Mouse (Mus musculus): ENCODE measurements around the gene Elfn2.

Gene Elfn2

DNA sequence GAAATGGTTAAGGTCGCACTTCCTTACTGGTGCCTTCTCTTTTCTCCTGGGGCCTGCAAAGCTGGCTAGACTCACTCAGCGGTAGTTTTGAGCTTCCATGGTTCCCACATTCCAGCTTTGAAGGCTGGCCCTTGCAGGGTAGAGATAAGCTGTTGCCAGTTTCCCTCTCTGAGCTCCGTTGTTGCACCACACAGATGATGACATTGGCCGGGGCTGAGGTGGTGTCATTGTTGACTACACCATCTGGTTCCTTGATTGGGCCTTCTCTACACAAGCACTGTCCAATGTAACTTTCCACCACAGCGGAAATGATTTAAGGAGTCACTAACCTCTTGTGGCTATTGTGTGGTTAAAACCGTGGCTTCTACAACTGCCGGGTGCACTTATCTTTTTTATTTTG lies 2.0 kb upstream of the Elfn2 start:
- peak; percentile 71 to 76 for DNase-seq (ENCODE audit: low spot score in 2 of 2)

DNA sequence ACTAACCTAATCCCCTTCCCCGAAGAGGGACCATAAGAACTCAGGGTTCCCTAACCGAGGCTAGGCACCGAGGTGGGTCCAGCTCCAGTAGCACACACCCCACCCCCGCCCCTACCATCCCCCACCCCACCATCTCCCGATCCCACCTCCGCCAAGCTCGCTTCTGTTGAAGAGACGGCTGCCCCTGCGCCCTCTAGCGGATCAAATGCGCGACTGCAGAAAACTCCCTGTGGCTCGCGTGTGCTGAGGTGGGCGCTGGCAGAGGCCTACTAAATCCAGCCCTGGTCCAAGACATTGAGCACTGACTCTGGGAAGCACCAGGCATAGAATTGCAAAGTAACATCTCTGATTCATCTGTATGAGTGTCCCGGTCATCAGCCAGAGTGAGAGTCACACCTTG lies 1.5 kb upstream of the Elfn2 start:
- peak; percentile 19 to 49 for DNase-seq (ENCODE audit: low spot score in 2 of 2)

DNA sequence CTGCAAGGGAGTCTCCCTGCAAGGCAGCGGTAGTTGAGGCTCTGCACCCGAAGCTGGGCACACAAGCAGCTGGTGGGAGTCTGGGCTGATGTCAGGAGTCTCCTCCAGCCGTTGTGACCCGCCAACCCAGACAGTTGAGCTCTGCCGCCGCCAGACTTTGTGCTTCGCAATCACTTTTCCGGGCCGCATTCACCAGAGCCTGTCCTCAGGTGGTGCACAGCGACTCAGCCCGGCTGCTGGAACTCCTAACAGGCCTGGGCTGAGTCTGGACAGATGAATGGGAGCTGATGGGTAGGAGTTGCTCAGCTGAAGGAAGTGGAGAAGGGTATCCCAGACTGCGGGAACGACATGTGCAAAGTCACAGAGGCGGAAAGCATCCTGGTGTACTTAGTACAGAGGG lies 845 bp upstream of the Elfn2 start:
- DNase-seq (ENCODE audit: low spot score in 2 of 2) = no peak

GRCm38 (mm10) chr15:78716936-78717335 lies 1.6 kb downstream of the Elfn2 start:
- no peak for DNase-seq (ENCODE audit: low spot score in 2 of 2)

DNA sequence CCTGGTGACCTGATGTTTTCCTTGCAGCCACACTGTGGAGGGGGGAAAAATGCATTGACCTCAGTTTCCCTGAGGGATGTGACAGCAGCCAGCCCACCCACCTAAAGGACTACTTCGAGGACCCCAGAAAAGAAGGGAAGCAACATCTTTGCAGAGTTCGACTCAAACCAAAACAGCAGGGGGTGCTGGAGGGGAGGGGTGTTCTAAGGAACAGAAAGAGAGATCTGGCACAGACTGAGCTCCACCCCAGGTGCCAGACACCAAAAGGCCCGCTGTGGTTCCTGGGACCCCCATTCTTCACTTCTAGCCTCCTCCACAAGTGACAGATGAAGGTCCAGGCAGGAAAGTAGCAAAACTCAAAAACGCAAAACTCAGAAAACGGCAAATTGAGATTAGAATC lies 2.7 kb downstream of the Elfn2 start:
- DNase-seq (ENCODE audit: low spot score in 2 of 2) = no peak

GRCm38 (mm10) chr15:78713751-78714150 lies 4.8 kb downstream of the Elfn2 start:
- no peak for DNase-seq (ENCODE audit: low spot score in 2 of 2)

GRCm38 (mm10) chr15:78712335-78713258 lies 6.0 kb downstream of the Elfn2 start:
- DNase-seq (ENCODE audit: low spot score in 2 of 2) = no peak

- no peak for DNase-seq (ENCODE audit: low spot score in 2 of 2)
Measured at GRCm38 (mm10) chr15:78711935-78712334, 6.6 kb downstream of the Elfn2 start.

- DNase-seq (ENCODE audit: low spot score in 2 of 2) = no peak
Measured at GRCm38 (mm10) chr15:78710634-78711033, 7.9 kb downstream of the Elfn2 start.

GRCm38 (mm10) chr15:78709767-78710166 lies 8.8 kb downstream of the Elfn2 start:
- DNase-seq (ENCODE audit: low spot score in 2 of 2) = no peak

DNA sequence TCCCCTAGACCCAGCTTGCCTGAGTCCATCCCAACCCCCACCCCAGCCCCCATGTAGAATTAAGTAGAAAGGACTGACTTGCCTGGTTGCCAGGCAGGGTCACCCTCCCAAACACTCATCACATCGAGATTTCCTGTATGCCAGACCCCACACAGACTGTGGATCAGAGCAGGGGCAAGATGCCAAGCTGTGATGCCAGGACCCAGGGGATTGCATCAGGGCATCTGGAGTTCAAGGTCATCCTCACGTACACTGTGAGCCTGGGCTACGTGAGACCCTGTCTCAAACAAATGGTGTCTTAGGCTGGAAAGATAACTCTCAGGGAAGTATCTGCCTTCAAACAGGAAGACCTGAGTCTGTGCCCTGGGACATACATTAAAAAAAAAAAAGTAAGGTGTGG lies 11.9 kb downstream of the Elfn2 start:
- no peak for DNase-seq (ENCODE audit: low spot score in 2 of 2)

GRCm38 (mm10) chr15:78704824-78705223 lies 13.7 kb downstream of the Elfn2 start:
- DNase-seq (ENCODE audit: low spot score in 2 of 2) = no peak

DNA sequence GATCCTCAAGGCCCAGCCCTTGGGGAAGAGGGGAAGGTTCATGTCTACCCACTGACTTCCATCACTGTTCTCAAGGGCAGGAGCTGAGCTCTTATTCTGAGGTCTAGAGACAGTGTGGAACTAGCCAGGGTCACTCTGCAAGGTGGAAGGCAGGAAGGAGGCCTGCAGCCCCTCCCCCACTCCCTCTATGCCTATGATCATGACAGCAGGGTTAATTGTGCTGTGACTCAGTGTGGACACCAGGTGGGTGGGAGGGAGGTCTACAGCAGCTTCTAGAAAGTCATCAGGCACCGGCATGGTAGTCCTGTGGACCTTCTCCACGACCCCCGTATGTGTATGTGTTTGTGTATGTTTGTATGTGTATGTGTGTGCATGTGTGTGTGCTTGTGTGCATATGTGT lies 14.6 kb downstream of the Elfn2 start:
- no peak for DNase-seq (ENCODE audit: low spot score in 2 of 2)

GRCm38 (mm10) chr15:78700420-78700819 lies 18.2 kb downstream of the Elfn2 start:
- no peak for DNase-seq (ENCODE audit: low spot score in 2 of 2)

GRCm38 (mm10) chr15:78699513-78699912 lies 19.1 kb downstream of the Elfn2 start:
- no peak for DNase-seq (ENCODE audit: low spot score in 2 of 2)

DNA sequence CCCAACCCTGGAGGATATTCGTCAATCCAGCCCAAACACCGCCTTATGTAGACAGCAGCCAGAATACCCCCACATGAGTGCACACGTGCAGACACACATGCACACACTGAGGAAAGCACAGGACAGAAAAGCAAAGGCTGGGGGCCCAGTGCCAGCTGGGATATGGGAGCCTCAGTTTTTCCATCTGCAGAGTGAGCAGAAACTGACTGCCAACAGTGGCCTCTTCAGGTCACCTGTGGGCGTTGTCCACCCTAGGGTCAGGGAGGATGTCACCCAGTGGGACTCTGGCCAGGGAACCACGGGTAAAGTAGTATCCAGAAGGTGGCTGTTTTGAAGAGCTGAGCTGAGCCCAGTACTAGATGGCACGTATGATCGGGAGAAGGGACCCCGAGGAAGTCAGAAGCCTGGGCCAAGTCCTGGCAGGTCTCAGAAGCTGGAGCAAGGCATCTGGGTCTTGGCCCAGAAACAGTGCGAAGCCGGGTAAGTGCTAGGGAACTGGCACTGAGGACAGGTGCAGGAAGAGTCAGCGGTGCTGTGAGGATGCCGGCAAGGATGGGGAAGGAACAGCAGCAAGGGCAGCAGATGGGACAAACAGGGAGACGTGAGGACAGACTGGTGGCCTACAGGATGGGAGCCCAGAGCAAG lies 20.0 kb downstream of the Elfn2 start:
- no peak for DNase-seq (ENCODE audit: low spot score in 2 of 2)

DNA sequence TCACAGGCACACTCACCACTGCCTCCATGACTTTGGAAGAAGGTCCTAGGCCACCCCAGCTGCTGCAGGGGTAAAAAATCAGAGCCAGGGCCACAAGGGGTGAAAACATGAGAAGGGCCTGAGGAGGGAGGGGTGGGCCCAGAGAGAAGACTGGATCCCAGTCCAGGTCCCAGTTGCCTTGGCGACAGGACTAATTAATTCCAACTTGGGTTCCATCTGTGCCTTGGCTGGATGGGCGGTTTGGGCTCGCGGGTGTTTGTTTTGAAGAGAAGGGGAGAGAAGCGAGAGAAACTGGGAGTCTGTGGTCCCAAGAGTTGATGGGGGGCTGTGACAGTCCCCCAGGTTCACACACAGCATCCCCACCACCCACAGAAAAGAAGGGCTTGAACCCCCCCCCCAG lies 20.5 kb downstream of the Elfn2 start:
- DNase-seq (ENCODE audit: low spot score in 2 of 2) = no peak

- no peak for DNase-seq (ENCODE audit: low spot score in 2 of 2)
Measured at GRCm38 (mm10) chr15:78695745-78696144, 22.8 kb downstream of the Elfn2 start.

GRCm38 (mm10) chr15:78692505-78692904 lies 26.1 kb downstream of the Elfn2 start:
- no peak for DNase-seq (ENCODE audit: low spot score in 2 of 2)

GRCm38 (mm10) chr15:78690716-78691115 lies 27.9 kb downstream of the Elfn2 start:
- no peak for DNase-seq (ENCODE audit: low spot score in 2 of 2)

- DNase-seq (ENCODE audit: low spot score in 2 of 2) = no peak
Measured at GRCm38 (mm10) chr15:78686910-78687309, 31.7 kb downstream of the Elfn2 start.

DNA sequence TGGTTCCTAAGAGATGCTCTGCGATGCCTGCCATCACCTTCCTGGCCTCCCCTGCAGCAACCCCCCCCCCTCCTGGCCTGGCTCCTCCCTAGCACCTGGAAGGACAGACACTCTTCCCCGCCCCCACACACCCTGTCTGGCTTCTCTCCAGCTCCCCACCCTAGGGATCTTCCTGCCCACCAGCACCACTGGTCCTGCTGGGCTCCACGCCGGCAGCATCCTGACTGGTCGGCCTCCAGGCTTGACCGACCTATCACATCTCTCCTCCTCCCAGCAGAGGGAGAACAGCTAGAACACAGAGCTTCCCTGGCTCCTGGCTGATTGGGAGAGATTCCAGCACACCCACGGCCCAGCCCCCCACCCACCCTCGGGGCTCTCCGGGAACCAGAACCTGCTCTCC lies 34.5 kb downstream of the Elfn2 start:
- DNase-seq (ENCODE audit: low spot score in 2 of 2) = no peak

DNA sequence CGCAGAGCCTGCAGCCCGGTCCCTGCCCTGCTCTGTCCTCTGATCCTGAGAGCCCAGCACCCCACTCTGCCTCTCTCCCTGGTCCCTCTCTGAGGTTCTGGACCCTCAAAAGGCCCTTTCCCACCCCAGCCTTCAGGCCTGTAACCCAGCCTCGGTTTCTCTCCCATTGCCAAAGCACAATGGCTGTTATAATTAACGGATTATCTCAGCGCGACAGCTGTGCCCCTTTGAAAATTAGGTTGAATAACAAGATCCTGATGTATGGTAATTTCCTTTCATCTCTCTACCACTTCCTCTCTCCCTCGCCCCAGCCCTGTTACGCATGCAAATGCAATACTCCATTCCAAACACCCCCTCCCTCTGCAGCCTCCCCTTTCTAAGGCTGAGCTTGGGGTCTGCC lies 35.1 kb downstream of the Elfn2 start:
- no peak for DNase-seq (ENCODE audit: low spot score in 2 of 2)
